Mouse (Mus musculus) CH12.LX (cell line): ENCODE data around the gene Sun1. TPM values are rescaled to one million over a fixed set of nuclear protein-coding genes. Genes with fewer than 3 reads are reported as not detected.

Experiments used
- DNase-seq: peaks from one replicate; pipeline ENCODE4 v3.0.0-alpha.2; 2013; ENCODE audit errors: extremely low read depth
- H3K27ac ChIP-seq: 2 replicates; pipeline ENCODE4 v1.5.1; 2012; ENCODE audit warnings: low read depth, mild to moderate bottlenecking, control low read depth, moderate library complexity; ENCODE audit not compliant: insufficient read depth
- H3K27me3 ChIP-seq: replicated peaks from 2 replicates; pipeline ENCODE3; 2012; ENCODE audit warnings: inconsistent platforms
- H3K36me3 ChIP-seq, 2 experiments: replicated peaks in 1 of 2; 2 replicates each; pipeline versions ENCODE3 to v1.6.1; 2012; ENCODE audit warnings: inconsistent platforms in 1 of 2, low read length in 1 of 2, mild to moderate bottlenecking in 1 of 2, mixed read lengths in 1 of 2, moderate library complexity in 1 of 2; ENCODE audit not compliant: control insufficient read depth in 1 of 2, insufficient read depth in 1 of 2
- H3K4me1 ChIP-seq, 2 experiments: 2 replicates each; pipeline ENCODE4 v1.6.1; 2012; ENCODE audit warnings: inconsistent platforms in 1 of 2, moderate library complexity in 1 of 2; ENCODE audit not compliant: insufficient read depth in 2 of 2, control insufficient read depth in 1 of 2
- H3K4me2 ChIP-seq: 2 replicates; pipeline ENCODE4 v1.6.1; 2012; ENCODE audit warnings: low read depth, mild to moderate bottlenecking, control low read depth; ENCODE audit not compliant: poor library complexity, insufficient read depth, severe bottlenecking
- H3K4me3 ChIP-seq, 3 experiments: fragments of 150-350 bp in 1 of 3; sonication (generic) in 1 of 3; replicated peaks in 1 of 3; 2 replicates each; pipeline versions ENCODE3 to v1.5.1; 2011 to 2012; ENCODE audit warnings: low read depth in 2 of 3, low read length in 2 of 3, mild to moderate bottlenecking in 2 of 3, moderate library complexity in 2 of 3, control low read depth in 1 of 3, improper control_type of control experiment in 1 of 3, inconsistent platforms in 1 of 3, mixed read lengths in 1 of 3; ENCODE audit not compliant: poor library complexity in 1 of 3
- H3K79me2 ChIP-seq: replicated peaks from 2 replicates; pipeline ENCODE4 v1.6.1; 2012; ENCODE audit warnings: mild to moderate bottlenecking, moderate library complexity; ENCODE audit not compliant: control insufficient read depth, poor library complexity, insufficient read depth, severe bottlenecking; ENCODE audit errors: extremely low read depth
- H3K9ac ChIP-seq: 2 replicates; pipeline ENCODE4 v1.6.1; 2012; ENCODE audit warnings: low read depth, mild to moderate bottlenecking, control low read depth, moderate library complexity; ENCODE audit not compliant: insufficient read depth
- H3K9me3 ChIP-seq: replicated peaks from 2 replicates; pipeline ENCODE3; 2012; ENCODE audit warnings: low read length, inconsistent platforms, mixed read lengths
- BHLHE40 ChIP-seq: IDR thresholded peaks from 2 replicates; pipeline ENCODE4 v1.6.1; 2011; ENCODE audit warnings: mild to moderate bottlenecking, low read depth, low read length, improper control_type of control experiment
- E2F4 ChIP-seq: IDR thresholded peaks from 2 replicates; pipeline ENCODE4 v1.6.1; 2011; ENCODE audit warnings: low read depth, low read length, improper control_type of control experiment; ENCODE audit not compliant: insufficient replicate concordance
- EP300 ChIP-seq: IDR thresholded peaks from 2 replicates; pipeline ENCODE4 v1.6.1; 2011; ENCODE audit warnings: low read length, improper control_type of control experiment
- ETS1 ChIP-seq: conservative IDR thresholded peaks from 2 replicates; pipeline ENCODE4 v1.6.1; 2012; ENCODE audit warnings: low read depth, mild to moderate bottlenecking, inconsistent platforms, low read length, improper control_type of control experiment, moderate library complexity
- HCFC1 ChIP-seq: IDR thresholded peaks from 2 replicates; pipeline ENCODE4 v1.6.1; 2012; ENCODE audit warnings: low read depth, mild to moderate bottlenecking, inconsistent platforms, low read length, improper control_type of control experiment
- IRF4 ChIP-seq: IDR thresholded peaks from 2 replicates; pipeline ENCODE4 v1.6.1; 2014; ENCODE audit warnings: low read depth, mild to moderate bottlenecking, inconsistent platforms, low read length, improper control_type of control experiment
- KAT2A ChIP-seq: IDR thresholded peaks from 2 replicates; pipeline ENCODE4 v1.6.1; 2012; ENCODE audit warnings: low read length, improper control_type of control experiment, inconsistent platforms; ENCODE audit not compliant: insufficient replicate concordance
- MAFK ChIP-seq: IDR thresholded peaks from 2 replicates; pipeline ENCODE4 v1.6.1; 2011; ENCODE audit warnings: low read length, improper control_type of control experiment; ENCODE audit not compliant: insufficient replicate concordance
- MAZ ChIP-seq: IDR thresholded peaks from 2 replicates; pipeline ENCODE4 v1.6.1; 2012; ENCODE audit warnings: low read depth, mild to moderate bottlenecking, inconsistent platforms, low read length, improper control_type of control experiment, moderate library complexity
- MEF2A ChIP-seq: IDR thresholded peaks from 2 replicates; pipeline ENCODE4 v1.6.1; 2014; ENCODE audit warnings: low read depth, mild to moderate bottlenecking, inconsistent platforms, low read length, improper control_type of control experiment, borderline replicate concordance
- MYC ChIP-seq: IDR thresholded peaks from 2 replicates; pipeline ENCODE4 v1.6.1; 2011; ENCODE audit warnings: low read depth, mild to moderate bottlenecking, improper control_type of control experiment, low read length
- PAX5 ChIP-seq: IDR thresholded peaks from 2 replicates; pipeline ENCODE4 v1.6.1; 2012; ENCODE audit warnings: low read length, inconsistent platforms, mixed read lengths
- POLR2A ChIP-seq: IDR thresholded peaks from 2 replicates; pipeline ENCODE4 v1.6.1; 2011; ENCODE audit warnings: low read depth, mild to moderate bottlenecking, improper control_type of control experiment, low read length
- SIN3A ChIP-seq: IDR thresholded peaks from 2 replicates; pipeline ENCODE4 v1.6.1; 2012; ENCODE audit warnings: low read length, improper control_type of control experiment, inconsistent platforms
- SMC3 ChIP-seq: IDR thresholded peaks from 2 replicates; pipeline ENCODE4 v1.6.1; 2011; ENCODE audit warnings: low read depth, low read length, improper control_type of control experiment
- TBP ChIP-seq: conservative IDR thresholded peaks from 2 replicates; pipeline ENCODE4 v1.6.1; 2011; ENCODE audit warnings: low read depth, low read length, improper control_type of control experiment
- USF2 ChIP-seq: conservative IDR thresholded peaks from 2 replicates; pipeline ENCODE4 v1.6.1; 2011; ENCODE audit warnings: low read depth, low read length, improper control_type of control experiment
- ZKSCAN1 ChIP-seq: IDR thresholded peaks from 2 replicates; pipeline ENCODE4 v1.6.1; 2012; ENCODE audit warnings: low read depth, inconsistent platforms, low read length, improper control_type of control experiment, borderline replicate concordance
- ZMIZ1 ChIP-seq: IDR thresholded peaks from 2 replicates; pipeline ENCODE4 v1.6.1; 2012; ENCODE audit warnings: low read depth, mild to moderate bottlenecking, inconsistent platforms, low read length, improper control_type of control experiment
- ZNF384 ChIP-seq: IDR thresholded peaks from 2 replicates; pipeline ENCODE4 v1.6.1; 2012; ENCODE audit warnings: low read depth, low read length, improper control_type of control experiment, inconsistent platforms
- dilution Hi-C: fragments of 300-500 bp; cut with MboI; formaldehyde crosslinking; loops from 2 replicates; pipeline ENCODE4 v1.14.3; 2020; ENCODE audit warnings: low sequenced_read_pairs; ENCODE audit not compliant: extremely low pct_unique_long_range_greater_than_20kb, extremely low pct_ligation_motif_present
- in situ Hi-C: fragments of 300-500 bp; cut with MboI; formaldehyde crosslinking; loops from 3 replicates; pipeline ENCODE4 v1.14.3; 2019; ENCODE audit warnings: low sequenced_read_pairs, low pct_ligation_motif_present, low pct_unique_long_range_greater_than_20kb, mixed read lengths
- polyA plus RNA-seq: library from polyadenylated mRNA; unstranded; fragments of >175 nt; gene quantifications from 2 replicates; pipeline ENCODE4 v1.2.1, GENCODE M21; 2012; ENCODE audit warnings: low read depth; ENCODE audit not compliant: insufficient read length
- total RNA-seq, 2 experiments: library from RNA; depleted of rRNA; stranded (reverse); fragments of 300-350 nt in 1 of 2; fragments of >200 nt in 1 of 2; gene quantifications; 2 replicates each; pipeline ENCODE4 v1.2.3; 2012 to 2014

Gene Sun1
- total and polyA plus RNA-seq, 3 experiments, result 10.1 to 18.5 (median 12.9) TPM

DNA sequence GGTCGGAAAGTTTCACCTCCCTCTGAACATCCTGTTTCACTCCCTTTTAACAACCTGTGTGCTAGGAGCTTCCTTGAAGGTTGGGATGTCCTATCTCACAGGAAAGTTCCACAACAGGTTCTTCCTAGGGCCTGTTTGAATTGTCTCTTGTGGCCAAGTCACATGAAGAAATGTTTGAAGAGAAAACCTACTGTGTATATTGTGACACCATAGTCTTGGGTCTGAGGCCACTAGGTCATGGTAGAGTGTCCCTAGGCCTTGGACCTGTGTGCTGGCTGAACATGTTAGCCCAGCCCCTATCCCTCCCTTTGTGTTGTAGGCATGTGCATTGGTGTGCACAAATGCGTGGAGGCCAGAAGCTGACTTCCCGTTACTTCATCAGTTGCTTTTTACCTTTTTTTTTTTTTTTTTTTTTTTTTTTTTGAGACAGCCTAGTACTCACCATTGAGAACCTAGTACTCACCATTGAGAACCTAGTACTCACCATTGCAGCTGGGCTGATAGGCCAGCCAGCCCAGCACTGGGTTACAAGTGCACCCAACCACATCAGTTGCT, 55.9 kb downstream of the Sun1 start:
- in situ Hi-C loops (no loop called here), dilution Hi-C loops (no loop called here)
- no peak overlapping the region for H3K27ac ChIP-seq
- no peak overlapping the region for H3K9ac ChIP-seq
- H3K36me3 ChIP-seq, result peaks cover 18 to 62% of the 10 kb centered on the region in 2 experiments
- TF ChIP-seq ZNF384 (peak; percentile 71), TBP (no peak), SMC3 (no peak), MYC (no peak), PAX5 (no peak), E2F4 (no peak)
- peaks cover 9 to 40% of the 10 kb centered on the region in 2 experiments for H3K4me1 ChIP-seq
- H3K4me2 ChIP-seq, result no peak overlapping the region
- H3K4me3 ChIP-seq, result no peak overlapping the region
- no peaks in the 10 kb centered on the region for H3K9me3 ChIP-seq
- DNase-seq, result no peak
- H3K79me2 ChIP-seq, result peaks cover 61% of the 10 kb centered on the region
- H3K27me3 ChIP-seq, result no peaks in the 10 kb centered on the region

DNA sequence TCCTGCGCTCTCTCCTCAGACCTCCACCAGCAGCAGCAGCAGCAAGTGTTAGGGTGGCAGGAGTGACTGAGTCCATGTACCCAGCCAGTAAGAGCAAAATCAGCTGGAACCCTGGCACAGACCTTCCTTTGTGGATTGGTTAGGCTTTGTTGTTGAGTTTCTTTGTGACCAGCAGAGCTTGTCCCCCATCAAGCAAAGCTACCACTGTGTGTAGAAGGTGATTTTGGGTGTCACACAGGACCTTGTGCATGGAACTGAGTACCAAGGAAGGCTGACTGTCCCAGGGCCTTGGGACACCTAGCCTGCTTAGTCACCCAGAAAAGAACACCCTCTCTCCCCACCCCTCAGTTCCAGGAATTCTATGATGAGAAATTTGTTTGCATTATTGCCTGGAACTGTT, 56.8 kb downstream of the Sun1 start:
- no peaks in the 10 kb centered on the region for H3K9me3 ChIP-seq
- peaks cover 27 to 72% of the 10 kb centered on the region in 2 experiments for H3K36me3 ChIP-seq
- H3K4me3 ChIP-seq, result no peak overlapping the region
- H3K9ac ChIP-seq, result no peak overlapping the region
- TF ChIP-seq USF2 (no peak), BHLHE40 (no peak), MEF2A (no peak), EP300 (no peak), KAT2A (no peak), IRF4 (no peak), SIN3A (no peak), ZMIZ1 (no peak), POLR2A (no peak), ETS1 (no peak), E2F4 (no peak), MAFK (no peak), ZKSCAN1 (no peak), HCFC1 (no peak), MAZ (no peak)
- dilution Hi-C loops, result no loop called here
- no peak for DNase-seq
- H3K79me2 ChIP-seq, result peaks cover 64% of the 10 kb centered on the region
- no peak overlapping the region for H3K4me2 ChIP-seq
- no peak overlapping the region for H3K27ac ChIP-seq
- in situ Hi-C loops, result no loop called here
- H3K27me3 ChIP-seq, result no peaks in the 10 kb centered on the region
- peaks cover 9 to 37% of the 10 kb centered on the region in 2 experiments for H3K4me1 ChIP-seq
